Mouse (Mus musculus) G1E (cell line): ENCODE measurements around the gene Tbc1d16.

ENCODE experiments used
- CTCF ChIP-seq: IDR thresholded peaks from 2 replicates; pipeline ENCODE4 v1.5.1; 2012; ENCODE audit warnings: low read depth, low read length, inconsistent platforms, mixed read lengths
- GATA1 ChIP-seq: IDR thresholded peaks from 2 replicates; pipeline ENCODE4 v1.6.1; 2012; ENCODE audit warnings: borderline replicate concordance, low read length, inconsistent platforms, mixed read lengths
- GATA2 ChIP-seq: IDR thresholded peaks from 2 replicates; pipeline ENCODE4 v1.6.1; 2012; ENCODE audit warnings: low read depth, low read length, inconsistent platforms, borderline replicate concordance
- POLR2AphosphoS5 ChIP-seq: IDR thresholded peaks from 2 replicates; pipeline ENCODE4 v1.6.1; 2012; ENCODE audit warnings: low read depth, low read length, inconsistent platforms; ENCODE audit not compliant: insufficient replicate concordance
- TAL1 ChIP-seq: conservative IDR thresholded peaks from 2 replicates; pipeline ENCODE4 v1.6.1; 2012; ENCODE audit warnings: low read depth, low read length, inconsistent platforms, mixed read lengths

DNA sequence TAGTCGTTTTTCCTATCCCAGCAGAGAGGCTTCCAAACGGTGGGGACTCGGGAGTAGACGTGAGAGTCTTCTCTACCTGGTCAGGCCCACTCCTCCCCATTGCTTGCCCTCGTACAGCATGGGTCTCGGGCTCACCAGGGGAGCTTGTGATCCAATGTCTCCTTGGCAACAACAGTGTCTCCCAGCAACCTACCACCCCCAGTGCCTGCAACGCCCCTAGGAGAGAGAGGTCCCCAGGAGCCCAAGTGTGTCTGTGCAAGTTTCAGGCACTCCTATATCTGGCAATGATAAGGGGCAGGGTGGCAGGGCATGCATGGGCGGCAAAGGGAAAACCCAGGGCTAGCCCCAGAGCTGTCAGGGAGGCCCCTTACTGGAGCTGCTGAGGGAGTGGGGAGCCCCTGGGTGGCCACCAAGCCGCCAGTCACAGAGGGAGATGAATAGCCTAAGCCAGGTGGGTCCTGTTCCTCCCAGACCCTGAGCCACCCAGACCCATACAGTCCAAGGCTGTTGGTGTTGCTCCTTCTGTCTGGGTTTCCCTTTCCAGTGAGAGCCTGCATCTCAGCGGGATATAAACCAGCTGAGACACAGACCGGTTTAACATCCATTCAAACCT, 99.5 kb downstream of the Tbc1d16 start:
- TF ChIP-seq CTCF: no peak
- no peak for TF ChIP-seq POLR2AphosphoS5
- TF ChIP-seq GATA1: no peak
- no peak for TF ChIP-seq TAL1
- no peak for TF ChIP-seq GATA2
